Mouse (Mus musculus) right cerebral cortex, postnatal 25 days (tissue): ENCODE measurements around the gene Pde3b.
"Not testable (repeated sequence)": the region's sequence is repeated elsewhere in the genome, so short reads cannot be mapped to it uniquely, and the experiment has no call there.

ENCODE experiments used
- DNase-seq: peaks from one replicate; pipeline ENCODE4 v3.0.0; 2022

Pde3b gene

GRCm38 (mm10) chr7:114414421-114415335, at the start of gene Pde3b:
Pde3b (plus strand) TSS chr7:114415281.
- DNase-seq: peak; percentile 60

- DNase-seq: no peak
These were observed 13.0 kb upstream of the Pde3b start for GRCm38 (mm10) chr7:114402130-114402529.

- peak; percentile 70 for DNase-seq
These were observed 397 bp downstream of the Pde3b start for GRCm38 (mm10) chr7:114415336-114416020.

- DNase-seq: peak; percentile 65
These were observed 1.2 kb downstream of the Pde3b start for GRCm38 (mm10) chr7:114416021-114416845.

- DNase-seq: not testable (repeated sequence)
These were observed 4.2 kb downstream of the Pde3b start for GRCm38 (mm10) chr7:114419331-114419730.

- no peak for DNase-seq
These were observed 5.8 kb downstream of the Pde3b start for GRCm38 (mm10) chr7:114420918-114421317.

- no peak for DNase-seq
These were observed 7.1 kb downstream of the Pde3b start for GRCm38 (mm10) chr7:114422224-114422623.

- DNase-seq: no peak
These were observed 14.7 kb downstream of the Pde3b start for GRCm38 (mm10) chr7:114429768-114430167.

GRCm38 (mm10) chr7:114431966-114432365, 16.9 kb downstream of the Pde3b start:
- DNase-seq: no peak

- no peak for DNase-seq
These were observed 24.6 kb downstream of the Pde3b start for GRCm38 (mm10) chr7:114439726-114440125.

- no peak for DNase-seq
These were observed 25.4 kb downstream of the Pde3b start for GRCm38 (mm10) chr7:114440494-114440893.

- DNase-seq: no peak
These were observed 37.8 kb downstream of the Pde3b start for GRCm38 (mm10) chr7:114452876-114453275.

- DNase-seq: no peak
These were observed 38.4 kb downstream of the Pde3b start for GRCm38 (mm10) chr7:114453300-114453990.

- no peak for DNase-seq
These were observed 39.8 kb downstream of the Pde3b start for GRCm38 (mm10) chr7:114454858-114455257.

- no peak for DNase-seq
These were observed 41.8 kb downstream of the Pde3b start for GRCm38 (mm10) chr7:114456904-114457303.

GRCm38 (mm10) chr7:114459909-114460308, 44.8 kb downstream of the Pde3b start:
- no peak for DNase-seq

- no peak for DNase-seq
These were observed 46.6 kb downstream of the Pde3b start for GRCm38 (mm10) chr7:114461727-114462126.

- no peak for DNase-seq
These were observed 51.3 kb downstream of the Pde3b start for GRCm38 (mm10) chr7:114466358-114466757.

GRCm38 (mm10) chr7:114472471-114472870, 57.4 kb downstream of the Pde3b start:
- DNase-seq: no peak

- no peak for DNase-seq
These were observed 59.8 kb downstream of the Pde3b start for GRCm38 (mm10) chr7:114474889-114475288.

GRCm38 (mm10) chr7:114477884-114478283, 62.8 kb downstream of the Pde3b start:
- no peak for DNase-seq

GRCm38 (mm10) chr7:114478901-114479300, 63.8 kb downstream of the Pde3b start:
- no peak for DNase-seq
